Mouse (Mus musculus) lung, embryonic 14.5 days (tissue): ENCODE results near the gene Pramef8. TPM values are rescaled to one million over a fixed set of nuclear protein-coding genes. Genes with fewer than 3 reads are reported as not detected.
"Not testable (repeated sequence)": the region's sequence is repeated elsewhere in the genome, so short reads cannot be mapped to it uniquely, and the experiment has no call there.

Source experiments
- ATAC-seq: fragments of 200-750 bp; cut with Nextera tagmentation; 2 replicates; pipeline ENCODE4 v1.8.0; 2017; ENCODE audit warnings: mild to moderate bottlenecking, moderate TSS enrichment, moderate library complexity; ENCODE audit not compliant: insufficient read depth
- DNase-seq: peaks from one replicate; pipeline ENCODE4 v3.0.0-alpha.2; 2015
- H3K27ac ChIP-seq: fragments of 300-500 bp; sonication (generic); 2 replicates; pipeline ENCODE4 v1.5.1; 2014; ENCODE audit warnings: low read depth, mild to moderate bottlenecking, moderate library complexity
- H3K27me3 ChIP-seq: fragments of 300-500 bp; sonication (generic); 2 replicates; pipeline ENCODE4 v1.6.1; 2014; ENCODE audit warnings: low read length, control low read depth; ENCODE audit not compliant: insufficient read depth
- H3K36me3 ChIP-seq: fragments of 300-500 bp; sonication (generic); 2 replicates; pipeline ENCODE4 v1.6.1; 2014; ENCODE audit warnings: control low read depth; ENCODE audit not compliant: insufficient read depth
- H3K4me1 ChIP-seq: fragments of 300-500 bp; sonication (generic); 2 replicates; pipeline ENCODE4 v1.6.1; 2014; ENCODE audit warnings: antibody characterized with exemption, control low read depth; ENCODE audit not compliant: insufficient read depth
- H3K4me2 ChIP-seq: fragments of 300-500 bp; sonication (generic); 2 replicates; pipeline ENCODE4 v1.6.1; 2014; ENCODE audit warnings: mild to moderate bottlenecking
- H3K4me3 ChIP-seq: fragments of 300-500 bp; sonication (generic); 2 replicates; pipeline ENCODE4 v1.5.1; 2014; ENCODE audit warnings: low read depth, low read length
- H3K9ac ChIP-seq: fragments of 300-500 bp; sonication (generic); 2 replicates; pipeline ENCODE4 v1.6.1; 2014
- H3K9me3 ChIP-seq: fragments of 300-500 bp; sonication (generic); 2 replicates; pipeline ENCODE4 v1.6.1; 2016; ENCODE audit warnings: low read depth, low read length, control low read depth
- CTCF ChIP-seq: IDR thresholded peaks from 2 replicates; pipeline ENCODE4 v1.5.1; 2016; ENCODE audit warnings: antibody characterized with exemption, low read depth
- WGBS: fragments of 180-500 bp; shearing (Covaris S2); extraction: QIAGEN DNeasy Blood & Tissue Kit; methylation state at CpG from one replicate; pipeline ENCODE4 v1.1.7; 2014; 5-methylcytosine and 5-hydroxymethylcytosine counted together
- polyA plus RNA-seq: library from polyadenylated mRNA; unstranded; fragments of >200 nt; fragmentation: Nextera tagmentation; extraction: Ambion mirVana; gene quantifications from 2 replicates; pipeline ENCODE4 v1.2.1, GENCODE M21; 2014

Pramef8 gene
- polyA plus RNA-seq, 1 experiment from 2014 or later, result 16.3 TPM

- H3K4me2 ChIP-seq, result no peak overlapping the region
- H3K9ac ChIP-seq, result no peak overlapping the region
- 43% methylated on average over 4 of the region's 4 CpGs for WGBS
- H3K27me3 ChIP-seq, result 0 out of 2 replicates have a peak, but pooled peaks cover 3% of the 10 kb centered on the region
- no peaks in the 10 kb centered on the region for H3K4me1 ChIP-seq
- H3K27ac ChIP-seq, result no peak overlapping the region
- DNase-seq (peak; percentile 31), ATAC-seq (no peak)
- peak; percentile 32; the same call in 1 of the 2 replicates for TF ChIP-seq CTCF
- H3K36me3 ChIP-seq, result no peaks in the 10 kb centered on the region
- no peaks in the 10 kb centered on the region for H3K9me3 ChIP-seq
- no peak overlapping the region for H3K4me3 ChIP-seq
These were observed 28.6 kb upstream of the Pramef8 start for GRCm38 (mm10) chr4:143383646-143384045.

GRCm38 (mm10) chr4:143388955-143389702, 23.1 kb upstream of the Pramef8 start:
- H3K4me3 ChIP-seq, result peak overlapping the region; percentile 32
- peak; percentile 95 for ATAC-seq
- H3K9ac ChIP-seq, result peak overlapping the region; percentile 47
- no peak overlapping the region for H3K27ac ChIP-seq
- H3K4me2 ChIP-seq, result peak overlapping the region; percentile 56
- H3K36me3 ChIP-seq, result no peaks in the 10 kb centered on the region
- peak; percentile 59 for TF ChIP-seq CTCF
- WGBS, result 8% methylated on average over 38 of the region's 43 CpGs
- no peaks in the 10 kb centered on the region for H3K4me1 ChIP-seq
- DNase-seq, result peak; percentile 82
- no peaks in the 10 kb centered on the region for H3K27me3 ChIP-seq
- H3K9me3 ChIP-seq, result no peaks in the 10 kb centered on the region

- DNase-seq (no peak), ATAC-seq (no peak)
- Histone ChIP-seq H3K36me3 (no peaks in the 10 kb centered on the region), H3K27ac (no peak within 1 kb of the TSS), H3K27me3 (no peaks in the 10 kb centered on the region), H3K9ac (no peak within 1 kb of the TSS), H3K4me2 (no peak within 1 kb of the TSS), H3K4me1 (no peaks in the 10 kb centered on the region), H3K4me3 (no peak within 1 kb of the TSS), H3K9me3 (no peaks in the 10 kb centered on the region)
- TF ChIP-seq CTCF, result no peak
- WGBS, result 73% methylated on average over 26 of the region's 26 CpGs
These were observed 18.0 kb upstream of the Pramef8 start, which contains the start of gene Pramel1 for GRCm38 (mm10) chr4:143394181-143394580. Pramel1 (plus strand) TSS chr4:143394428.

- Histone ChIP-seq H3K27me3 (no peaks in the 10 kb centered on the region), H3K9me3 (peaks cover 9% of the 10 kb centered on the region; the same call in 1 of the 2 replicates), H3K4me2 (peak overlapping the region; percentile 62), H3K4me3 (peak overlapping the region; percentile 55), H3K9ac (peak overlapping the region; percentile 32), H3K27ac (no peak overlapping the region), H3K36me3 (peaks cover 22% of the 10 kb centered on the region; the same call in 1 of the 2 replicates), H3K4me1 (no peaks in the 10 kb centered on the region)
- TF ChIP-seq CTCF, result no peak
- WGBS, result 67% methylated on average over 5 of the region's 5 CpGs
- ATAC-seq (peak; percentile 23; the same call in 1 of the 2 replicates), DNase-seq (no peak)
These were observed 534 bp upstream of the Pramef8 start for GRCm38 (mm10) chr4:143411566-143412218.

- DNase-seq, result no peak
These were observed 1.4 kb downstream of the Pramef8 start for GRCm38 (mm10) chr4:143413621-143414020.

GRCm38 (mm10) chr4:143414121-143414520, 1.9 kb downstream of the Pramef8 start:
- Histone ChIP-seq H3K4me1 (no peaks in the 10 kb centered on the region), H3K4me3 (no peak overlapping the region), H3K9me3 (peaks cover 9% of the 10 kb centered on the region; the same call in 1 of the 2 replicates), H3K9ac (no peak overlapping the region), H3K27ac (no peak overlapping the region), H3K36me3 (peaks cover 45% of the 10 kb centered on the region), H3K27me3 (no peaks in the 10 kb centered on the region), H3K4me2 (no peak overlapping the region)
- no peak for DNase-seq
- no peak for ATAC-seq
- no peak for TF ChIP-seq CTCF
- WGBS, result 93% methylated on average over 3 of the region's 3 CpGs

More at GRCm38 (mm10) chr4:143413621-143414020, 1.4 kb downstream of the Pramef8 start:
- no peaks in the 10 kb centered on the region for H3K27me3 ChIP-seq
- peaks cover 9% of the 10 kb centered on the region; the same call in 1 of the 2 replicates for H3K9me3 ChIP-seq
- ATAC-seq, result no peak
- no peak overlapping the region for H3K9ac ChIP-seq
- H3K36me3 ChIP-seq, result peaks cover 40% of the 10 kb centered on the region
- TF ChIP-seq CTCF, result no peak
- H3K4me3 ChIP-seq, result no peak overlapping the region
- 86% methylated on average over 1 of the region's 1 CpGs for WGBS
- no peak overlapping the region for H3K27ac ChIP-seq
- H3K4me2 ChIP-seq, result no peak overlapping the region; the same call in 1 of the 2 replicates
- no peaks in the 10 kb centered on the region for H3K4me1 ChIP-seq

GRCm38 (mm10) chr4:143426770-143427169, 14.5 kb downstream of the Pramef8 start:
- H3K27me3 ChIP-seq, H3K4me2 ChIP-seq, H3K9me3 ChIP-seq, H3K4me1 ChIP-seq, H3K36me3 ChIP-seq, H3K27ac ChIP-seq, H3K9ac ChIP-seq, H3K4me3 ChIP-seq: not testable (repeated sequence)
- DNase-seq (peak; percentile 11), ATAC-seq (peak; percentile 87)
- WGBS, result 35% methylated on average over 5 of the region's 5 CpGs
